Mouse (Mus musculus) E14TG2a.4 (cell line): ENCODE results near the gene Defb23.

ENCODE experiments used
- CTCF ChIP-seq: conservative IDR thresholded peaks from 2 replicates; pipeline ENCODE4 v1.5.1; 2014; ENCODE audit warnings: low read length
- NANOG ChIP-seq: IDR thresholded peaks from 2 replicates; pipeline ENCODE4 v1.6.1; 2014; ENCODE audit warnings: borderline replicate concordance, low read length, mixed read lengths
- POU5F1 ChIP-seq: IDR thresholded peaks from 2 replicates; pipeline ENCODE4 v1.6.1; 2014; ENCODE audit warnings: low read length, borderline replicate concordance

- TF ChIP-seq CTCF: no peak
- no peak for TF ChIP-seq POU5F1
- TF ChIP-seq NANOG: no peak
Observed at GRCm38 (mm10) chr2:152481726-152482125, 17.3 kb upstream of the Defb23 start.
